Mouse (Mus musculus): ENCODE data around the gene Gm11077.

- TF ChIP-seq MAX (IDR thresholded peaks at IDR 0.05; ENCODE audit: low read depth) (no peak), E2F4 (IDR thresholded peaks at IDR 0.05; ENCODE audit: insufficient read depth) (no peak), MYOG (IDR thresholded peaks at IDR 0.05; ENCODE audit: control insufficient read depth in 1 of 3, insufficient read depth in 1 of 3, insufficient read length in 2 of 3, low read depth in 2 of 3) (no peak), POLR2A (IDR thresholded peaks at IDR 0.05; ENCODE audit: insufficient read length, low read depth) (no peak), USF1 (IDR thresholded peaks at IDR 0.05; ENCODE audit: low read depth) (no peak), TCF3 (IDR thresholded peaks at IDR 0.05; ENCODE audit: insufficient read length, low read depth) (no peak), REST (IDR thresholded peaks at IDR 0.05; ENCODE audit: insufficient read depth, insufficient read length) (no peak), POLR2AphosphoS2 (IDR thresholded peaks at IDR 0.05; ENCODE audit: insufficient read length, low read depth) (no peak), TCF12 (IDR thresholded peaks at IDR 0.05; ENCODE audit: insufficient read depth, poor library complexity, severe bottlenecking) (no peak), CEBPB (IDR thresholded peaks at IDR 0.05; ENCODE audit: insufficient read depth, poor library complexity, severe bottlenecking) (no peak)
Measured at GRCm38 (mm10) chr6:140786058-140786457, 57.0 kb downstream of the Gm11077 start.
